Mouse (Mus musculus) heart, postnatal 0 days (tissue): ENCODE measurements at regions not wholly inside any gene's neighbourhood (a gene's known extent, or its start where the extent isn't known, plus 50 kb on each side); places are given as distances from the start of the nearest gene placed in this dataset.

Experiments
- CTCF ChIP-seq: IDR thresholded peaks from 2 replicates; pipeline ENCODE4 v1.5.1; 2016; ENCODE audit warnings: antibody characterized with exemption, control low read depth, low read depth
- EP300 ChIP-seq: IDR thresholded peaks from 2 replicates; pipeline ENCODE4 v1.6.1; 2016; ENCODE audit warnings: antibody characterized with exemption, low read depth

DNA sequence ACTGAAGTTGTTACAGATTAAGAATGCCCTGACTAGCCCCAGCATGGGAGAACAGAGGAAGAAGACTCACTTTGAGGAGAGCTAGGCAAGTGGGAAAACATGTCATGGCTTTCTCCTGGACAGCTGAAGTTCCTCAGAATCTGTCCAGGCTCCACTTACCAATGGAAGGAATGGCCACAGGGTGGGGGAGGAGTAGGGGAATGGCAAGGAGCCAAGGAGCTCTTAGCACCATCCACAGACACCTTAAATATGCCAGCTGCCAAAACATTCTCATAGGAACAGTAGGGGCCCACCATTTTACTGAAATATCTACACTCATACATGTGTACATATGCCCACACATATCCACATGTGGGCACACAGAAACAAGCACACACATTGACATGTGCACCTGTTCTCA lies 134.9 kb upstream of the Nrp1 start:
- no peak for TF ChIP-seq CTCF
- no peak for TF ChIP-seq EP300
